Mouse (Mus musculus) olfactory bulb, adult 2 months (tissue): ENCODE results near the gene Gdi2. TPM values are rescaled to one million over a fixed set of nuclear protein-coding genes. Genes with fewer than 3 reads are reported as not detected.
"Not testable (repeated sequence)": the region's sequence is repeated elsewhere in the genome, so short reads cannot be mapped to it uniquely, and the experiment has no call there.

ENCODE experiments used
- H3K27ac ChIP-seq: fragments of 200-500 bp; 2 replicates; pipeline ENCODE4 v1.5.1; 2012; ENCODE audit warnings: low read depth, low read length; ENCODE audit not compliant: insufficient read depth
- H3K4me1 ChIP-seq: fragments of 200-500 bp; 2 replicates; pipeline ENCODE4 v1.6.1; 2012; ENCODE audit warnings: low read length; ENCODE audit not compliant: control insufficient read depth, insufficient read depth
- H3K4me3 ChIP-seq: fragments of 200-500 bp; 2 replicates; pipeline ENCODE4 v1.5.1; 2012; ENCODE audit warnings: mild to moderate bottlenecking, low read depth, low read length, moderate library complexity; ENCODE audit not compliant: insufficient read depth
- CTCF ChIP-seq: fragments of 200-500 bp; IDR thresholded peaks from 2 replicates; pipeline ENCODE4 v1.5.1; 2012; ENCODE audit warnings: low read depth, mild to moderate bottlenecking, low read length, moderate library complexity; ENCODE audit not compliant: insufficient read depth
- POLR2A ChIP-seq: fragments of 200-500 bp; IDR thresholded peaks from 2 replicates; pipeline ENCODE4 v1.6.1; 2012; ENCODE audit warnings: mild to moderate bottlenecking, low read depth, low read length, moderate library complexity; ENCODE audit not compliant: insufficient read depth
- WGBS: fragments of 180-500 bp; shearing (Covaris S2); methylation state at CpG from one replicate; pipeline ENCODE4 v1.1.7; 2018; 5-methylcytosine and 5-hydroxymethylcytosine counted together
- polyA plus RNA-seq: library from polyadenylated mRNA; stranded (reverse); fragments of >200 nt; gene quantifications from 2 replicates; pipeline ENCODE4 v1.2.4, GENCODE M21; 2012; ENCODE audit warnings: low replicate concordance; ENCODE audit not compliant: missing spikeins, insufficient read depth, insufficient read length

The Gdi2 gene
- 315 and 527 TPM in 2 replicates for polyA plus RNA-seq

GRCm38 (mm10) chr13:3537594-3538222 lies at the start of gene Gdi2:
Gene Gdi2 (plus strand): TSS chr13:3538063.
- H3K4me1 ChIP-seq: peaks cover 5% of the 10 kb centered on the region; the same call in 1 of the 2 replicates
- TF ChIP-seq CTCF (no peak), POLR2A (peak; percentile 49; the same call in 1 of the 2 replicates)
- under 1% methylated on average over 44 of the region's 47 CpGs for WGBS
- H3K27ac ChIP-seq: peak within 1 kb of the TSS; percentile 95
- H3K4me3 ChIP-seq: peak within 1 kb of the TSS; percentile 99

- 94% methylated on average over 4 of the region's 4 CpGs for WGBS
- Histone ChIP-seq H3K27ac (no peak overlapping the region), H3K4me1 (no peaks in the 10 kb centered on the region), H3K4me3 (no peak overlapping the region)
- TF ChIP-seq POLR2A (no peak), CTCF (no peak)
Measured at GRCm38 (mm10) chr13:3495526-3495925, 42.3 kb upstream of the Gdi2 start.

- not testable (repeated sequence) for H3K4me3 ChIP-seq, H3K4me1 ChIP-seq, H3K27ac ChIP-seq
- WGBS: 71% methylated on average over 6 of the region's 6 CpGs
Measured at GRCm38 (mm10) chr13:3501014-3501413, 36.8 kb upstream of the Gdi2 start.

GRCm38 (mm10) chr13:3515351-3515750 lies 22.5 kb upstream of the Gdi2 start:
- H3K4me3 ChIP-seq, H3K4me1 ChIP-seq, H3K27ac ChIP-seq: not testable (repeated sequence)
- 72% methylated on average over 6 of the region's 6 CpGs for WGBS

GRCm38 (mm10) chr13:3519357-3519756 lies 18.5 kb upstream of the Gdi2 start:
- H3K4me1 ChIP-seq, H3K4me3 ChIP-seq, H3K27ac ChIP-seq: not testable (repeated sequence)
- 79% methylated on average over 4 of the region's 4 CpGs for WGBS

GRCm38 (mm10) chr13:3519994-3520393 lies 17.9 kb upstream of the Gdi2 start:
- not testable (repeated sequence) for H3K27ac ChIP-seq, H3K4me1 ChIP-seq, H3K4me3 ChIP-seq
- WGBS: 53% methylated on average over 1 of the region's 1 CpGs

GRCm38 (mm10) chr13:3523459-3523858 lies 14.4 kb upstream of the Gdi2 start:
- WGBS: 12% methylated on average over 6 of the region's 6 CpGs
- Histone ChIP-seq H3K4me1 (0 out of 2 replicates have a peak, but pooled peaks cover 3% of the 10 kb centered on the region), H3K27ac (no peak overlapping the region), H3K4me3 (no peak overlapping the region)
- TF ChIP-seq CTCF (no peak), POLR2A (no peak)

- no peak overlapping the region for H3K27ac ChIP-seq
- 0 out of 2 replicates have a peak, but pooled peaks cover 3% of the 10 kb centered on the region for H3K4me1 ChIP-seq
- TF ChIP-seq POLR2A: no peak
- no peak for TF ChIP-seq CTCF
- 48% methylated on average over 1 of the region's 1 CpGs for WGBS
- no peak overlapping the region for H3K4me3 ChIP-seq
Measured at GRCm38 (mm10) chr13:3523946-3524345, 13.9 kb upstream of the Gdi2 start.

- Histone ChIP-seq H3K27ac (no peak overlapping the region), H3K4me1 (0 out of 2 replicates have a peak, but pooled peaks cover 3% of the 10 kb centered on the region), H3K4me3 (no peak overlapping the region)
- TF ChIP-seq POLR2A (no peak), CTCF (no peak)
- 32% methylated on average over 4 of the region's 4 CpGs for WGBS
Measured at GRCm38 (mm10) chr13:3525611-3526051, 12.2 kb upstream of the Gdi2 start.

GRCm38 (mm10) chr13:3526328-3526727 lies 11.5 kb upstream of the Gdi2 start:
- 87% methylated on average over 8 of the region's 8 CpGs for WGBS
- TF ChIP-seq POLR2A (no peak), CTCF (no peak)
- Histone ChIP-seq H3K27ac (no peak overlapping the region), H3K4me1 (0 out of 2 replicates have a peak, but pooled peaks cover 3% of the 10 kb centered on the region), H3K4me3 (no peak overlapping the region)
